Mouse (Mus musculus) neural tube, embryonic 12.5 days (tissue): ENCODE data around the gene Ccdc18. TPM values are rescaled to one million over a fixed set of nuclear protein-coding genes. Genes with fewer than 3 reads are reported as not detected.
"Not testable (repeated sequence)": the region's sequence is repeated elsewhere in the genome, so short reads cannot be mapped to it uniquely, and the experiment has no call there.

ENCODE experiments used
- ATAC-seq: fragments of 200-750 bp; cut with Nextera tagmentation; 2 replicates; pipeline ENCODE4 v1.8.0; 2017; ENCODE audit warnings: low read depth, mild to moderate bottlenecking, moderate TSS enrichment, moderate library complexity; ENCODE audit not compliant: low FRiP score
- H3K27ac ChIP-seq: fragments of 300-500 bp; sonication (generic); 2 replicates; pipeline ENCODE4 v1.5.1; 2016
- H3K27me3 ChIP-seq: fragments of 300-500 bp; sonication (generic); replicated peaks from 2 replicates; pipeline ENCODE4 v1.6.1; 2016; ENCODE audit warnings: mild to moderate bottlenecking
- H3K36me3 ChIP-seq: fragments of 300-500 bp; sonication (generic); 2 replicates; pipeline ENCODE4 v1.6.1; 2016; ENCODE audit warnings: mild to moderate bottlenecking
- H3K4me1 ChIP-seq: fragments of 300-500 bp; sonication (generic); 2 replicates; pipeline ENCODE4 v1.6.1; 2016
- H3K4me2 ChIP-seq: fragments of 300-500 bp; sonication (generic); replicated peaks from 2 replicates; pipeline ENCODE4 v1.6.1; 2016; ENCODE audit warnings: mild to moderate bottlenecking
- H3K4me3 ChIP-seq: fragments of 300-500 bp; sonication (generic); 2 replicates; pipeline ENCODE4 v1.5.1; 2016
- H3K9ac ChIP-seq: fragments of 300-500 bp; sonication (generic); 2 replicates; pipeline ENCODE4 v1.6.1; 2016; ENCODE audit warnings: mild to moderate bottlenecking
- H3K9me3 ChIP-seq: fragments of 300-500 bp; sonication (generic); 2 replicates; pipeline ENCODE4 v1.6.1; 2016; ENCODE audit warnings: mild to moderate bottlenecking
- WGBS: fragments of 180-500 bp; shearing (Covaris S2); methylation state at CpG from one replicate; pipeline ENCODE4 v1.1.7; 2016; 5-methylcytosine and 5-hydroxymethylcytosine counted together
- polyA plus RNA-seq: library from polyadenylated mRNA; unstranded; fragments of >200 nt; fragmentation: Nextera tagmentation; extraction: Ambion mirVana; gene quantifications from 2 replicates; pipeline ENCODE4 v1.2.1, GENCODE M21; 2016

Ccdc18 gene
- polyA plus RNA-seq, 1 experiment from 2014 or later = 8.4 TPM

DNA sequence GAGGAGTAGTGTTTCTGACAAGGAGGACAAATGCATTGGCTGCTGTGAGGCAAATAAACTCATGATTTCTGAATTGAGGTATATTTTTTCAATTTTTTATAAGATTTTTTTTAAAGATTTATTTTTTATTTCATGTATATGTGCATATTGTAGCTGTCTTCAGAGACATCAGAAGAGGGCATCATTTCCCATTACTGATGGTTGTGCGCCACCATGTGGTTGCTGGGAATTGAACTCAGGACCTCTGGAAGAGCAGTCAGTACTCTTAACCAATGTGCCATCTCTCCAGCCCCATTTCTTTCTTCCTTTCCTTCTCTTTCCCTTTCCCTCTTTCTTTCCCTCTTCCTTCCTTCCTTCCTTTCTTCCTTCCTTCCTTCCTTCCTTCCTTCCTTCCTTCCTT is 31.0 kb downstream of the Ccdc18 start:
- Histone ChIP-seq H3K9me3 (no peaks in the 10 kb centered on the region), H3K4me3 (no peak overlapping the region), H3K4me2 (no peak overlapping the region), H3K27ac (no peak overlapping the region), H3K36me3 (no peaks in the 10 kb centered on the region), H3K9ac (no peak overlapping the region), H3K27me3 (no peaks in the 10 kb centered on the region), H3K4me1 (no peaks in the 10 kb centered on the region)
- WGBS = 13% methylated on average over 1 of the region's 1 CpGs
- ATAC-seq = no peak

- H3K9ac ChIP-seq = no peak overlapping the region
- no peaks in the 10 kb centered on the region for H3K27me3 ChIP-seq
- ATAC-seq = no peak
- no peaks in the 10 kb centered on the region for H3K4me1 ChIP-seq
- no peaks in the 10 kb centered on the region for H3K36me3 ChIP-seq
- no peak overlapping the region for H3K27ac ChIP-seq
- no peak overlapping the region for H3K4me3 ChIP-seq
- no peaks in the 10 kb centered on the region for H3K9me3 ChIP-seq
- WGBS = 88% methylated on average over 2 of the region's 2 CpGs
- H3K4me2 ChIP-seq = no peak overlapping the region
Measured at GRCm38 (mm10) chr5:108184050-108184449, 51.4 kb downstream of the Ccdc18 start.

GRCm38 (mm10) chr5:108188967-108189366 is 56.3 kb downstream of the Ccdc18 start:
- H3K9me3 ChIP-seq = no peaks in the 10 kb centered on the region
- ATAC-seq = no peak

GRCm38 (mm10) chr5:108206008-108206407 is 73.3 kb downstream of the Ccdc18 start:
- Histone ChIP-seq H3K27ac (no peak overlapping the region), H3K9ac (no peak overlapping the region), H3K36me3 (no peaks in the 10 kb centered on the region), H3K27me3 (no peaks in the 10 kb centered on the region), H3K4me1 (no peaks in the 10 kb centered on the region), H3K4me3 (no peak overlapping the region), H3K4me2 (no peak overlapping the region), H3K9me3 (no peaks in the 10 kb centered on the region)
- no peak for ATAC-seq

More at GRCm38 (mm10) chr5:108188967-108189366, 56.3 kb downstream of the Ccdc18 start:
- H3K9ac ChIP-seq = no peak overlapping the region
- no peak overlapping the region for H3K4me2 ChIP-seq
- H3K27ac ChIP-seq = no peak overlapping the region
- H3K27me3 ChIP-seq = no peaks in the 10 kb centered on the region
- no peaks in the 10 kb centered on the region for H3K4me1 ChIP-seq
- H3K4me3 ChIP-seq = no peak overlapping the region
- no peaks in the 10 kb centered on the region for H3K36me3 ChIP-seq

DNA sequence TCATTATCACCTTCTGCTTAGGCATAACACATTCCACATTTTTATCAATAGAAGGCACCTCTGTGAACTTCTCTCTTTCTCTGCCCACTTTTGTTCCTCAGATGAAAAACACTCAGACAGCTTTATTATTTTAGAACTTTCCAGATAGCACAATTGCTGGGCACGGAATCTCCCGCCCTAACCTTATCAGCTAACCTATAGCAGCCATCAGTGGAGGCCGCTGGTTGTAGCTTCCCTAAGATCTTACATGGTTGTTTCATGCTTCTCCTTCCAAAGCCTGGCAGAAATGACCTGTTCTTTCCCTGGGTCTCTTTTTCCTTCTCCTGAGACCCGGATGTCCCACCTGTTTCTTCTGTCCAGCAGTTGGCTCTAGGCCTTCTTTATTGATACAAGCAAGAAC is 78.8 kb downstream of the Ccdc18 start:
- no peak for ATAC-seq
- Histone ChIP-seq H3K4me3 (no peak overlapping the region), H3K9me3 (no peaks in the 10 kb centered on the region), H3K4me2 (no peak overlapping the region), H3K27me3 (no peaks in the 10 kb centered on the region), H3K36me3 (no peaks in the 10 kb centered on the region), H3K27ac (no peak overlapping the region), H3K4me1 (no peaks in the 10 kb centered on the region), H3K9ac (no peak overlapping the region)
- 89% methylated on average over 4 of the region's 4 CpGs for WGBS

DNA sequence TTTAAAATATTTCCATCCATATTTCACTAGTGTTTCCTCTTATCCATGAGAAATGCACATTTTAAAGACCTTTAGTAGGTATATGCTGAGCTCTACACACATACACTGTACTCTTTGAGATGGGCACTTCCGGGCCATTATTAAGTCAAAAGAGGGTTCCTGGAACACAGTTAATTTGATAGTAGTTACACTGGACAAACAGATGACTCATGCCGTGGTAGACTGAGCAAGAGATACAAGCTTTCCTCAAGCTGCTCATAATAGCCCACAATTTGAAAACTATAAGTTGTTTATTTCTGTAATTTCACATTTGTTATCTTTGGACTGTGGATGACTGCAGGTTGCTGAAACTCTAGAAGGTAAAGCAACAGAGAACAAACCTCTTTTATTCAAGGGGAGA is 82.3 kb downstream of the Ccdc18 start:
- H3K27ac ChIP-seq = no peak overlapping the region
- no peaks in the 10 kb centered on the region for H3K9me3 ChIP-seq
- ATAC-seq = no peak
- WGBS = 94% methylated on average over 2 of the region's 2 CpGs
- no peaks in the 10 kb centered on the region for H3K36me3 ChIP-seq
- H3K4me3 ChIP-seq = no peak overlapping the region
- no peaks in the 10 kb centered on the region for H3K27me3 ChIP-seq
- H3K4me2 ChIP-seq = no peak overlapping the region
- H3K9ac ChIP-seq = no peak overlapping the region
- no peaks in the 10 kb centered on the region for H3K4me1 ChIP-seq

DNA sequence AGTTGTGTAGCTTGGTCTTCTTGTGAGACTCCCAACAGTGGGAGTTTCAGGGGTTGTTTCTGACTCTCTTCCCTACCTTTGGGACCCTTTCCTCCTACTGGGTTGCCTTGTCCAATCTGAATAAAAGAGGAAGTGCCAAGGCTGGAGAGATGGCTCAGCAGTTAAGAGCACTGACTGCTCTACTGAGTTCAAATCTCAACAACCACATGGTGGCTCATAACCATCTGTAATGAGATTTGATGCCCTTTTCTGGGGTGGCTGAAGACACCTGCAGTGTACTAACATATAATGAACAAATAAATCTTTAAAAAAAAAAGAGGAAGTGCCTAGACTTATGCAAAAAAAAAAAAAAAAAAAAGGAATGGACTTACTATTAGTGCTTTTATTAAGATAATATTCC is 91.4 kb downstream of the Ccdc18 start:
- Histone ChIP-seq H3K27ac (no peak overlapping the region), H3K4me2 (no peak overlapping the region), H3K9me3 (no peaks in the 10 kb centered on the region), H3K9ac (no peak overlapping the region), H3K36me3 (no peaks in the 10 kb centered on the region), H3K4me3 (no peak overlapping the region), H3K4me1 (no peaks in the 10 kb centered on the region), H3K27me3 (no peaks in the 10 kb centered on the region)
- no peak for ATAC-seq

DNA sequence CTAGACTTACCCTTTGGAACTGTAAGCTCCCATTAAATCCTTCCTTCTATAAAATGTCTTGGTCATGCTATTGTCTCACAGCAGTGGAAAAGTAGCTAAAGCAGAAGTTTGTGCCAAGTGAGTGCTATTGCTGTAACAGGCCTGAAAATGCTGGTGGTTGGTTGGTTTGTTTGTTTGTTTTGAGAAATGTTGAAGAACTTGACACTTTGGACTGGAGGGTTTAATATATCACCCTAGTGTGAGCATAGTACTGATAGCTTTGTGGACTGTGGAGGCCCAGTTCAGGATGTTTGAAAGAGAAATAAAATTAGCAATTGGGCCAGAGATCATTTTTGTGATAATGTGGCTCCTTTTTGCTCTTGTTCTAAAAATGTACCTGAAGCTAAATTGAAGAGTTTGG is 93.5 kb downstream of the Ccdc18 start:
- H3K9me3 ChIP-seq = no peaks in the 10 kb centered on the region
- H3K4me3 ChIP-seq = no peak overlapping the region
- H3K4me1 ChIP-seq = no peaks in the 10 kb centered on the region
- no peak overlapping the region for H3K27ac ChIP-seq
- H3K36me3 ChIP-seq = no peaks in the 10 kb centered on the region
- ATAC-seq = no peak
- H3K27me3 ChIP-seq = no peaks in the 10 kb centered on the region
- H3K4me2 ChIP-seq = no peak overlapping the region
- H3K9ac ChIP-seq = no peak overlapping the region

DNA sequence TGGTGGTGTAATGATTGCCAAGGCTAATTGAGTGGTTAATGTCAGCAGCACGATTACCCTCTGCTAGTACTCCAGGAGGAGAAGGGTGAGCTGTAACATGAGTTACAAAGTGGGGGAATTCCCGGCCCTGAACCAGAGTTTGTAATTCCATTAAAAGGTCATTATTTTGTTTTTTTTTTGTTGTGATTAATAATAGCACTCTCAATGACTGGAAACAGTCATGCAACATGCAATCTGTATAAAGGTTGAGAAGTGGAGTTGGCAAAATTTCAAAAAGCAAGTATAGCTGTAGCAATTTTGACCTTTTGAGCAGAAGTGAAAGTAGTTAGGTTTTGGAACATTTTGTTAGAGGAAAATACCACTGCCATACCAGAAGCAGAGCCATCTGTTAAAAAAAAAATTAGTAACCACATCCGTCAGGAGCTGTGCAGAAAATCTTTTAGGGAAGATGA is 113.7 kb downstream of the Ccdc18 start:
- no peak for ATAC-seq
- H3K9me3 ChIP-seq = no peaks in the 10 kb centered on the region
- no peak overlapping the region for H3K27ac ChIP-seq
- no peak overlapping the region for H3K9ac ChIP-seq
- no peaks in the 10 kb centered on the region for H3K4me1 ChIP-seq
- no peaks in the 10 kb centered on the region for H3K36me3 ChIP-seq
- H3K4me2 ChIP-seq = no peak overlapping the region
- WGBS = 73% methylated on average over 3 of the region's 3 CpGs
- no peak overlapping the region for H3K4me3 ChIP-seq
- H3K27me3 ChIP-seq = no peaks in the 10 kb centered on the region

DNA sequence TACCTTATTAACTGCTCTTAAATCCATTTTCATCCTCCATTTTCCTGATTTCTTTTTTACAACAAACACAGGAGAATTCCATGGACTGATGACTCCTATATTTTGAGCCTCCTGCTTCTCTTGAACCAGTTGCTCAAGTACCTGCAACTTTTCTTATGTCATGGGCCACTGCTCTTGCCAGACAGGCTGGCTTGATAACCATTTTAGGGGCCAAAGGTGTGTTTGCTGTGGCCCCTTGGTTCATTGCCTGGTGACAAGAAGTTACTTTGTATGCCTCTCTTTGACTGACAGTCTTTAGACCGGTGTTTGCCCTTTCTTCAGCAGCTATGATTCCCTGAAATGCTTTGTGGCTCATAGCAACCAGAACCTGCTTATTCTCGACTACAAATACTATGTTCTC is 117.4 kb downstream of the Ccdc18 start:
- ATAC-seq = no peak
- Histone ChIP-seq H3K27me3 (no peaks in the 10 kb centered on the region), H3K36me3 (no peaks in the 10 kb centered on the region), H3K4me2 (no peak overlapping the region), H3K9ac (no peak overlapping the region), H3K4me3 (no peak overlapping the region), H3K27ac (no peak overlapping the region), H3K4me1 (no peaks in the 10 kb centered on the region), H3K9me3 (no peaks in the 10 kb centered on the region)
- 73% methylated on average over 2 of the region's 2 CpGs for WGBS

DNA sequence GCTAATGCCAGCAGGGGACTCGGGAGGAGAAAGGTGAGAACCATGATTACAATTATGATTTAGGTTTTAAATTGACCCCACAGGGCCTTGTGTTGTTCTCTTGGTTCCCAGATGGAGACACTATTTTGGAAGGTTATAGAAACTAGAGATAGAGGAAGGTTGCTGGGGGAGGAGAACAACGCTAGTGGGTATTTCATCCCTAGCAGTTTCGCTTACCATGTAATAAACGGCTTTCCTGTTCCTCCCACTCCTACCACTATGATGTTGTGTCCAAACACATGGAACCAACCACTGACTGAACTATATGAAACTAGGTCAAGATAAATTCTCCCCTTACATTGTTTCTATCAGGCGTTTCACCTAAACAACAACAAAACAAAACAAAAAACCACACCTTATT is 122.6 kb downstream of the Ccdc18 start:
- no peak for ATAC-seq
- WGBS = 83% methylated on average over 5 of the region's 5 CpGs
- no peaks in the 10 kb centered on the region for H3K4me1 ChIP-seq

GRCm38 (mm10) chr5:108262722-108263121 is 130.0 kb downstream of the Ccdc18 start:
- Histone ChIP-seq H3K4me3 (no peak overlapping the region), H3K4me2 (no peak overlapping the region), H3K27ac (no peak overlapping the region), H3K36me3 (no peaks in the 10 kb centered on the region), H3K4me1 (peaks cover under 1% of the 10 kb centered on the region; the same call in 1 of the 2 replicates), H3K9ac (no peak overlapping the region), H3K9me3 (no peaks in the 10 kb centered on the region), H3K27me3 (no peaks in the 10 kb centered on the region)
- 49% methylated on average over 4 of the region's 4 CpGs for WGBS
- ATAC-seq = no peak

More for the DNA sequence above, 122.6 kb downstream of the Ccdc18 start:
- no peak overlapping the region for H3K9ac ChIP-seq
- no peaks in the 10 kb centered on the region for H3K27me3 ChIP-seq
- no peaks in the 10 kb centered on the region for H3K36me3 ChIP-seq
- no peak overlapping the region for H3K4me2 ChIP-seq
- no peak overlapping the region for H3K27ac ChIP-seq
- no peaks in the 10 kb centered on the region for H3K9me3 ChIP-seq
- no peak overlapping the region for H3K4me3 ChIP-seq

DNA sequence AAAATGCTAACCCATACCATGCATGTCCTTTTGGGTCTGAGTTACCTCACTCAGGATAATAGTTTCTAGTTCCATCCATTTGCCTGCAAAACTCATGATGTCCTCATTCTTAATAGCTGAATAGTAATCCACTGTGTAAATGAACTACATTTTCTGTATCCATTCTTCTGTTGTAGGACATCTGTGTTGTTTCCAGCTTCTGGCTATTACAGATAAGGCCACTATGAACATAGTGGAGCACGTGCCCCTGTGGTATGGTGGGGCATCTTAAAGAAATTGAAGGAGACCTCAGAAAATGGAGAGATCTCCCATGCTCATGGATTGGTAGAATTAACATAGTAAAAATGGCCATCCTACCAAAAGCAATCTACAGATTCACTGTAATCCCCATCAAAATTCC is 131.1 kb downstream of the Ccdc18 start:
- not testable (repeated sequence) for ATAC-seq, H3K27ac ChIP-seq
- WGBS = 78% methylated on average over 1 of the region's 1 CpGs

GRCm38 (mm10) chr5:108266990-108267389 is 134.3 kb downstream of the Ccdc18 start:
- Histone ChIP-seq H3K9ac (no peak overlapping the region), H3K4me1 (peaks cover 21% of the 10 kb centered on the region), H3K27me3 (no peaks in the 10 kb centered on the region), H3K27ac (no peak overlapping the region), H3K4me3 (no peak overlapping the region), H3K4me2 (no peak overlapping the region), H3K36me3 (no peaks in the 10 kb centered on the region), H3K9me3 (no peaks in the 10 kb centered on the region)
- no peak for ATAC-seq

More for the DNA sequence above, 131.1 kb downstream of the Ccdc18 start:
- not testable (repeated sequence) for H3K4me2 ChIP-seq, H3K4me1 ChIP-seq, H3K27me3 ChIP-seq, H3K9ac ChIP-seq, H3K9me3 ChIP-seq, H3K36me3 ChIP-seq, H3K4me3 ChIP-seq
